Mouse (Mus musculus) retina, postnatal 1 day (tissue): ENCODE data around the gene Pdp2.
"Not testable (repeated sequence)": the region's sequence is repeated elsewhere in the genome, so short reads cannot be mapped to it uniquely, and the experiment has no call there.

Experiments used
- DNase-seq: peaks from one replicate; pipeline ENCODE4 v3.0.0-alpha.2; 2012

Pdp2 gene

GRCm38 (mm10) chr8:104591133-104591834, at the start of gene Pdp2:
Gene Pdp2 (plus strand): TSS chr8:104591451.
- peak; percentile 97 for DNase-seq

GRCm38 (mm10) chr8:104541515-104541880, 49.8 kb upstream of the Pdp2 start:
- no peak for DNase-seq

- DNase-seq: no peak
Measured at GRCm38 (mm10) chr8:104542160-104542559, 49.1 kb upstream of the Pdp2 start.

- no peak for DNase-seq
Measured at GRCm38 (mm10) chr8:104543440-104544045, 47.7 kb upstream of the Pdp2 start.

GRCm38 (mm10) chr8:104555191-104555590, 36.1 kb upstream of the Pdp2 start:
- DNase-seq: no peak

GRCm38 (mm10) chr8:104557226-104557625, 34.0 kb upstream of the Pdp2 start:
- no peak for DNase-seq

- DNase-seq: no peak
Measured at GRCm38 (mm10) chr8:104560731-104561130, 30.5 kb upstream of the Pdp2 start.

- DNase-seq: peak; percentile 95
Measured at GRCm38 (mm10) chr8:104564633-104565456, 26.4 kb upstream of the Pdp2 start.

GRCm38 (mm10) chr8:104565457-104565798, 25.8 kb upstream of the Pdp2 start:
- no peak for DNase-seq

- DNase-seq: peak; percentile 49
Measured at GRCm38 (mm10) chr8:104569559-104569958, 21.7 kb upstream of the Pdp2 start.

GRCm38 (mm10) chr8:104570436-104571343, 20.6 kb upstream of the Pdp2 start:
- DNase-seq: peak; percentile 89

- no peak for DNase-seq
Measured at GRCm38 (mm10) chr8:104576820-104577219, 14.4 kb upstream of the Pdp2 start.

- DNase-seq: not testable (repeated sequence)
Measured at GRCm38 (mm10) chr8:104577606-104578005, 13.6 kb upstream of the Pdp2 start.

GRCm38 (mm10) chr8:104584522-104584921, 6.7 kb upstream of the Pdp2 start:
- no peak for DNase-seq

GRCm38 (mm10) chr8:104590284-104590683, 967 bp upstream of the Pdp2 start:
- DNase-seq: no peak

- no peak for DNase-seq
Measured at GRCm38 (mm10) chr8:104591856-104592255, 605 bp downstream of the Pdp2 start.

- DNase-seq: no peak
Measured at GRCm38 (mm10) chr8:104592566-104592965, 1.3 kb downstream of the Pdp2 start.

- no peak for DNase-seq
Measured at GRCm38 (mm10) chr8:104593536-104594325, 2.5 kb downstream of the Pdp2 start.

GRCm38 (mm10) chr8:104594611-104595362, 3.5 kb downstream of the Pdp2 start:
- no peak for DNase-seq

GRCm38 (mm10) chr8:104595773-104596536, 4.7 kb downstream of the Pdp2 start:
- DNase-seq: no peak
